Mouse (Mus musculus) intestine, embryonic 15.5 days (tissue): Measurements from ENCODE around the gene Fcmr. TPM values are rescaled to one million over a fixed set of nuclear protein-coding genes. Genes with fewer than 3 reads are reported as not detected.

Experiments
- ATAC-seq: fragments of 200-750 bp; cut with Nextera tagmentation; 2 replicates; pipeline ENCODE4 v1.8.0; 2017; ENCODE audit warnings: moderate TSS enrichment, moderate library complexity
- H3K27ac ChIP-seq: fragments of 300-500 bp; sonication (generic); 2 replicates; pipeline ENCODE4 v1.5.1; 2015; ENCODE audit warnings: mild to moderate bottlenecking, inconsistent platforms
- H3K27me3 ChIP-seq: fragments of 300-500 bp; sonication (generic); replicated peaks from 2 replicates; pipeline ENCODE4 v1.6.1; 2015; ENCODE audit warnings: inconsistent platforms
- H3K36me3 ChIP-seq: fragments of 300-500 bp; sonication (generic); 2 replicates; pipeline ENCODE4 v1.6.1; 2015; ENCODE audit warnings: inconsistent platforms
- H3K4me1 ChIP-seq: fragments of 300-500 bp; sonication (generic); replicated peaks from 2 replicates; pipeline ENCODE4 v1.6.1; 2015; ENCODE audit warnings: inconsistent platforms
- H3K4me2 ChIP-seq: fragments of 300-500 bp; sonication (generic); replicated peaks from 2 replicates; pipeline ENCODE4 v1.6.1; 2015; ENCODE audit warnings: mild to moderate bottlenecking, inconsistent platforms
- H3K4me3 ChIP-seq: fragments of 300-500 bp; sonication (generic); replicated peaks from 2 replicates; pipeline ENCODE4 v1.5.1; 2015; ENCODE audit warnings: inconsistent platforms
- H3K9ac ChIP-seq: fragments of 300-500 bp; sonication (generic); 2 replicates; pipeline ENCODE4 v1.6.1; 2015; ENCODE audit warnings: inconsistent platforms
- H3K9me3 ChIP-seq: fragments of 300-500 bp; sonication (generic); 2 replicates; pipeline ENCODE4 v1.6.1; 2016; ENCODE audit warnings: inconsistent platforms
- WGBS: fragments of 180-500 bp; shearing (Covaris S2); methylation state at CpG from one replicate; pipeline ENCODE4 v1.1.7; 2015; 5-methylcytosine and 5-hydroxymethylcytosine counted together
- polyA plus RNA-seq: library from polyadenylated mRNA; unstranded; fragments of >200 nt; fragmentation: Nextera tagmentation; extraction: Ambion mirVana; gene quantifications from 2 replicates; pipeline ENCODE4 v1.2.1, GENCODE M21; 2015

Gene Fcmr
- polyA plus RNA-seq, 1 experiment from 2014 or later: 5.7 TPM

GRCm38 (mm10) chr1:130875139-130875538 lies 9.7 kb downstream of the Fcmr start:
- Histone ChIP-seq H3K9ac (no peak overlapping the region), H3K4me3 (no peak overlapping the region), H3K4me1 (peaks cover 5% of the 10 kb centered on the region; the same call in 1 of the 2 replicates), H3K36me3 (no peaks in the 10 kb centered on the region), H3K27ac (no peak overlapping the region), H3K9me3 (no peaks in the 10 kb centered on the region), H3K27me3 (0 out of 2 replicates have a peak, but pooled peaks cover 3% of the 10 kb centered on the region), H3K4me2 (no peak overlapping the region)
- WGBS: 37% methylated on average over 3 of the region's 3 CpGs
- no peak for ATAC-seq

- no peak overlapping the region for H3K4me3 ChIP-seq
- H3K4me1 ChIP-seq: peaks cover 5% of the 10 kb centered on the region; the same call in 1 of the 2 replicates
- no peak overlapping the region for H3K27ac ChIP-seq
- no peak for ATAC-seq
- no peaks in the 10 kb centered on the region for H3K9me3 ChIP-seq
- WGBS: 66% methylated on average over 3 of the region's 3 CpGs
- H3K27me3 ChIP-seq: 0 out of 2 replicates have a peak, but pooled peaks cover 3% of the 10 kb centered on the region
- H3K36me3 ChIP-seq: no peaks in the 10 kb centered on the region
- no peak overlapping the region for H3K9ac ChIP-seq
- H3K4me2 ChIP-seq: no peak overlapping the region
Observed at GRCm38 (mm10) chr1:130875910-130876309, 10.4 kb downstream of the Fcmr start.

GRCm38 (mm10) chr1:130876931-130877509 lies 11.6 kb downstream of the Fcmr start:
- Histone ChIP-seq H3K4me2 (no peak overlapping the region), H3K9ac (no peak overlapping the region), H3K36me3 (no peaks in the 10 kb centered on the region), H3K9me3 (no peaks in the 10 kb centered on the region), H3K4me3 (no peak overlapping the region), H3K27ac (no peak overlapping the region), H3K4me1 (peaks cover 5% of the 10 kb centered on the region; the same call in 1 of the 2 replicates), H3K27me3 (0 out of 2 replicates have a peak, but pooled peaks cover 3% of the 10 kb centered on the region)
- WGBS: 21% methylated on average over 3 of the region's 3 CpGs
- no peak for ATAC-seq

GRCm38 (mm10) chr1:130877889-130878614 lies 12.6 kb downstream of the Fcmr start:
- peaks cover 5% of the 10 kb centered on the region; the same call in 1 of the 2 replicates for H3K4me1 ChIP-seq
- peak; percentile 76 for ATAC-seq
- no peak overlapping the region for H3K27ac ChIP-seq
- H3K9ac ChIP-seq: peak overlapping the region; percentile 32
- H3K4me3 ChIP-seq: peak overlapping the region; percentile 41
- peak overlapping the region; percentile 93 for H3K4me2 ChIP-seq
- H3K9me3 ChIP-seq: no peaks in the 10 kb centered on the region
- no peaks in the 10 kb centered on the region for H3K36me3 ChIP-seq
- H3K27me3 ChIP-seq: 0 out of 2 replicates have a peak, but pooled peaks cover 3% of the 10 kb centered on the region
- 3% methylated on average over 43 of the region's 43 CpGs for WGBS

DNA sequence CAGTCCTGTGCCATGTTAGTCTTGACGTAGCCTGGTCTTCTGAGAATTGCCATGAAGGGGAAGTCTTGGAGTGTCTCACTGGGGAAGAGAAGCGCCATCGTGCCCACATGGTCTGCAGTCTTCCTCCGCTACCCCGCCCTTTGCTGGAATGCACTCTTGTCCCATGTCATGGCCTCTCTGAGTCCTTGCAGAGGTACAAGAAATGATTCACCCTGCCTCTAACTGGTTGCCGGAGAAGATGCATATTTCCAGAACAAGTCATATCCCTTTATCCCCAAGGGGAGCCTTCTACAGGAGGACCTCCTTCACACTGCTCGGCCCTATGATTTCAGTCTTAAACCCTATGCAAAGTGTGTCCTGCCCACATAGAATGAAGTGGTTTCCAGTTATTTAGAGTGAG lies 14.5 kb downstream of the Fcmr start:
- WGBS: 92% methylated on average over 7 of the region's 7 CpGs
- no peak overlapping the region for H3K27ac ChIP-seq
- no peak overlapping the region for H3K9ac ChIP-seq
- H3K27me3 ChIP-seq: 0 out of 2 replicates have a peak, but pooled peaks cover 3% of the 10 kb centered on the region
- H3K4me1 ChIP-seq: peaks cover 5% of the 10 kb centered on the region; the same call in 1 of the 2 replicates
- ATAC-seq: no peak
- no peak overlapping the region for H3K4me3 ChIP-seq
- no peaks in the 10 kb centered on the region for H3K36me3 ChIP-seq
- no peak overlapping the region for H3K4me2 ChIP-seq
- no peaks in the 10 kb centered on the region for H3K9me3 ChIP-seq

GRCm38 (mm10) chr1:130883146-130883545 lies 17.7 kb downstream of the Fcmr start:
- no peak for ATAC-seq
- no peak overlapping the region for H3K9ac ChIP-seq
- WGBS: 83% methylated on average over 4 of the region's 4 CpGs
- H3K36me3 ChIP-seq: no peaks in the 10 kb centered on the region
- no peak overlapping the region for H3K4me2 ChIP-seq
- no peak overlapping the region for H3K27ac ChIP-seq
- H3K4me1 ChIP-seq: peaks cover 4% of the 10 kb centered on the region; the same call in 1 of the 2 replicates
- 0 out of 2 replicates have a peak, but pooled peaks cover under 1% of the 10 kb centered on the region for H3K27me3 ChIP-seq
- H3K9me3 ChIP-seq: no peaks in the 10 kb centered on the region
- no peak overlapping the region for H3K4me3 ChIP-seq

- Histone ChIP-seq H3K4me1 (no peaks in the 10 kb centered on the region), H3K9me3 (no peaks in the 10 kb centered on the region), H3K36me3 (no peaks in the 10 kb centered on the region), H3K9ac (no peak within 1 kb of the TSS), H3K27ac (no peak within 1 kb of the TSS), H3K4me3 (no peak within 1 kb of the TSS), H3K4me2 (no peak within 1 kb of the TSS), H3K27me3 (no peaks in the 10 kb centered on the region)
- no peak for ATAC-seq
Observed at GRCm38 (mm10) chr1:130887354-130887753, 21.9 kb downstream of the Fcmr start, which contains the start of gene Il24. Gene Il24, minus strand, starts transcription at chr1:130887454.

GRCm38 (mm10) chr1:130892446-130892845 lies 27.0 kb downstream of the Fcmr start:
- WGBS: 70% methylated on average over 1 of the region's 1 CpGs
- no peaks in the 10 kb centered on the region for H3K9me3 ChIP-seq
- H3K27ac ChIP-seq: no peak overlapping the region
- no peaks in the 10 kb centered on the region for H3K36me3 ChIP-seq
- H3K4me1 ChIP-seq: no peaks in the 10 kb centered on the region
- H3K9ac ChIP-seq: no peak overlapping the region
- H3K27me3 ChIP-seq: no peaks in the 10 kb centered on the region
- no peak for ATAC-seq
- no peak overlapping the region for H3K4me2 ChIP-seq
- no peak overlapping the region for H3K4me3 ChIP-seq

DNA sequence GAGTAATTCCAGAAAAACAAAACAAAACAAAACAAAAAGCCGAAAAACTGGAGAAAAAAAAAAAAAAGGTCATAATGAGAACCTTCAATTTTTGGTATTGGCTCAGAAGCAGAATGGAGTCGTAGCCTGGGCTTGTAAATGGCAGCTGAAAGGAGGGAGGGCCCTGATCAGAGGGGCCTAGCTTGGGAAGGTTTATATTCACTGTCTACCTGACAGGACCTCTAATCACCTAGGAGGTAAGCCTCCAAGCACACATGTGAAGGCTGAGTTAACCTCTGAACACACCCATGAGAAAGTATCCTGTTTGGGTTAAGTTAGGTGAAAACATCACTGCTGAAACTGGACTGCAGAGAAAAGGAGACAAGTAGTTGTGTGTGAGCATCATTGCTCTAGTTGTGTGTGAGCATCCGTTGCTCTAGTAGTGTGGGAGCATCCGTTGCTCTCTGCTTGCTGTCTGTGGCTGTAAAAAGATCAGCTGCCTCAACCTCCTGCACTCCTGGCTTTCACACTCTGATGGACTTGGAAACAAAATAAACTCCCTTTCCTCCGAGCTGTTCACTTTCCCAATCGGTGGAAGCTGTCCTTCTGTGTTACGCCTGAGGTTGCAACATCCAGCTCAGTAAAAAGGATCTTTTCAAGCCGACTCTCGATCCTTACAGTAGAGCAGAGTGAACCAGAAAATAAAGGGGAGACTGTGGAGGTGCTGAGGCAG lies 28.0 kb downstream of the Fcmr start:
- no peaks in the 10 kb centered on the region for H3K4me1 ChIP-seq
- no peak overlapping the region for H3K9ac ChIP-seq
- H3K4me3 ChIP-seq: no peak overlapping the region
- ATAC-seq: no peak
- 73% methylated on average over 9 of the region's 9 CpGs for WGBS
- H3K9me3 ChIP-seq: no peaks in the 10 kb centered on the region
- H3K27ac ChIP-seq: no peak overlapping the region
- no peak overlapping the region for H3K4me2 ChIP-seq
- H3K27me3 ChIP-seq: no peaks in the 10 kb centered on the region
- H3K36me3 ChIP-seq: no peaks in the 10 kb centered on the region

GRCm38 (mm10) chr1:130894468-130894867 lies 29.0 kb downstream of the Fcmr start:
- WGBS: 65% methylated on average over 6 of the region's 6 CpGs
- ATAC-seq: no peak
- H3K9me3 ChIP-seq: no peaks in the 10 kb centered on the region

GRCm38 (mm10) chr1:130902505-130902904 lies 37.0 kb downstream of the Fcmr start:
- Histone ChIP-seq H3K27me3 (no peaks in the 10 kb centered on the region), H3K27ac (no peak overlapping the region), H3K9ac (no peak overlapping the region), H3K36me3 (no peaks in the 10 kb centered on the region), H3K4me3 (no peak overlapping the region), H3K4me1 (no peaks in the 10 kb centered on the region), H3K9me3 (no peaks in the 10 kb centered on the region), H3K4me2 (no peak overlapping the region)
- 71% methylated on average over 7 of the region's 7 CpGs for WGBS
- no peak for ATAC-seq

More at GRCm38 (mm10) chr1:130894468-130894867, 29.0 kb downstream of the Fcmr start:
- no peak overlapping the region for H3K4me3 ChIP-seq
- no peak overlapping the region for H3K4me2 ChIP-seq
- H3K27me3 ChIP-seq: no peaks in the 10 kb centered on the region
- no peak overlapping the region for H3K27ac ChIP-seq
- H3K9ac ChIP-seq: no peak overlapping the region
- H3K36me3 ChIP-seq: no peaks in the 10 kb centered on the region
- H3K4me1 ChIP-seq: no peaks in the 10 kb centered on the region

- H3K36me3 ChIP-seq: no peaks in the 10 kb centered on the region
- ATAC-seq: no peak
- no peak within 1 kb of the TSS for H3K4me2 ChIP-seq
- 87% methylated on average over 12 of the region's 12 CpGs for WGBS
- H3K9me3 ChIP-seq: no peaks in the 10 kb centered on the region
- H3K4me3 ChIP-seq: no peak within 1 kb of the TSS
- no peak within 1 kb of the TSS for H3K9ac ChIP-seq
- no peak within 1 kb of the TSS for H3K27ac ChIP-seq
- no peaks in the 10 kb centered on the region for H3K27me3 ChIP-seq
- H3K4me1 ChIP-seq: no peaks in the 10 kb centered on the region
Observed at GRCm38 (mm10) chr1:130911401-130912010, 46.0 kb downstream of the Fcmr start, which contains the start of gene Il20. Gene Il20, minus strand, starts transcription at chr1:130911451.
